Mouse (Mus musculus) adrenal gland, postnatal 4 days (tissue): ENCODE data around the gene Mroh2a. TPM values are rescaled to one million over a fixed set of nuclear protein-coding genes. Genes with fewer than 3 reads are reported as not detected.

ENCODE experiments used
- DNase-seq, 2 experiments: peaks; one replicate each; pipeline ENCODE4 v3.0.0; 2021 to 2022; ENCODE audit warnings: low spot score in 2 of 2, mixed read lengths in 2 of 2
- total RNA-seq, 2 experiments: library from RNA; stranded (reverse); gene quantifications; 2 replicates each; pipeline ENCODE4 v1.2.3; 2021

The Mroh2a gene
- total RNA-seq, 2 experiments from 2014 or later: 0.20 to 0.42 TPM

DNA sequence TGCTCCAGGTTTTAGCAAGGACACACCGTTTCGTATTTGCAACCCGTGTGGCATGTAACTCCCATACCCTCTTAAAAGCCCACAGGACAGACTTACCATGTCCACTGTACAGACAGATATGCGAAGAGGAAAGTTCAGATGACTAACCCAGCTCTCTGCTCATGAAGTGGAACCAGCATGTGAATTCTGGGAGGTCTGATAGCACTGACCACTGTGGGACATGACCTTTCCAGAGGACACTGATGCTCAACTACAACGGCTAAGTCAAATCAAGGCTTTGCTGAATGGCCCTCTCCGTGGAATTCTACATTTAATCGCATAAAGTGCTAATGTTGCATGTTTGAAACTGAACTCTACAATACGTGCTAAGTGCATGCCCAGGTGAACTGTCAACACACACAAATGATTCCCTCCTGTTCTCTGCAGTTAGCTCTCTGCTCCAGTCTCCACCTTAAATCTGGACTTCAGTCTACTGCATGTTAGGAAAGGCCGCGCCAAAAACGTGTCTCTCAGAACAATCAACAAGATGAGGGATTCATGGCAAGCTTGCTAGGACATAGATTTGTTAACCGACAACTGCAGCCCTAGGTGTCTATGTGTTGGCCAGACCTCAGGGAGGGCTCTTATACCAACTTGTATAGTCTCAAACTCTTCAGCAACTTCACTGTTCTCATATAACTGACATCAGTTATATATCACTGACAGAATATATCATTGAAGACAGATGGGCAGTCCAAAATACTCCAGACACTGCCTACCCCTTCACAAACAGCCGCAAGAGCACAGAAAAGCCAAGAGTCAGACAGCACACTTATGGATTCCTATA, 49.1 kb downstream of the Mroh2a start:
- peak in 1 of 2 experiments; percentile 9 for DNase-seq

DNA sequence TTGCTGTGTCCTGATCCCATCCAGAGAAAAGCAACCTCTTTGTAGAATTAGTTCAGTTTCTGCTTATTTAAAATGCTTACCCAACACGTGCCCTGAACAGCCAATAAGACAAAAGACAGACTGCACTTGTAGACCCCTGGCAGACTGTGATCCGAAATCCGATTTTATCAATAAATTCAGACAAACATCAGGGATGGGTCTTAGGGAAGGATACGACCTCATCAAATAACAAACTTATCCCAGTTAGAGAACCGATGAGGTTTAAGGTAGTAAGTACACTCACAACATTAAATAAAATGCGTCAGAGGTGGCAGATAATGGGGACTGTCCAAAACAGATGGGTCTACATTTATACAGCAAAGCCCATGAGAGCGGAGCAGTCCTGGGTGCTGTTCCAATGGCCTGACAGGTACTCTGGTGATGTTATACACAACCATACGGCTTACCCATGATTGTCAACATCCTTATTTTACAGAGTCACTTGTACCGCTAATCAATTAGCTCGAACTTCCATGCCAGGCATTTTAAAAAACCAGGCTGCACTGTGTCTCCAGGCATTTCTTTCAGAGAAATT, 49.8 kb downstream of the Mroh2a start:
- DNase-seq: peak in 1 of 2 experiments; percentile 5

DNA sequence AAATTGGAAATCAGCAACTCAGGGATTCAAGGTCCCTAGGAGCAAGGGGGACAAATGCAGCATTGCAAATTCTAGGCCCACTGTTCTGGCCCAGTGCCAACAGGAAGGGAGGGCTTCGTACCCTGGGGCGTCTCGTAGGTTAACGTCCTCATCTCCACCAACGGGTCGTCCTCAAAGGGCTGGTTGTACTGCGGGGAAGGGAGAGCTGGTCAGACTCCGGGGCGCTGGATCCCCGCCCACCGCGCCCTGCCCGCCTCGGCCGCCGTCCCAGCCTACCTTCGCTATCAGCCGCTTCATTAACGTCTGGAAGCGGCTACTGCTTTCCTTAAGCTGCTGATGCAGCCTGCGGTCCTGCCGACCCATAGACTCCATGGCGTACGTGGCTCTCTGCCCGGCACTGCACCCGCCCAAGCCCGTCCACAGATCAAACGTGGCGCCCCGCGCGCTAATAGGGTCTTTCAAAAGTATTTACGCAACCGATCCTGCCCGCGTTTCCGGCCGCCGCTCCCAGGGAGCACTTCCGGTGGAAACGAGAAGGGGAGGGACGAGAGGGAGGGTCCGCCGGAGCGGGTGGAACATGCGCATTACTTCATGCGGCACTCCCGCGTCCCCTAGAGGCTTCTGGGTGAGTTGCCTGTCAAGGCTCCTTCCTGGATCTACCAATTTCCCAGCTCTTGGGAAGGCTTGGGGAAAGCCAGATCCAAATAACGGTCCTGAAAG, 50.5 kb downstream of the Mroh2a start, which contains the start of the genes Hjurp and Trpm8:
TSS of gene Hjurp (minus strand) at position 536 of the 720 bp plus-strand sequence.
TSS of gene Trpm8 (plus strand) at position 564 of the 720 bp plus-strand sequence.
- peak; percentile 100 for DNase-seq

DNA sequence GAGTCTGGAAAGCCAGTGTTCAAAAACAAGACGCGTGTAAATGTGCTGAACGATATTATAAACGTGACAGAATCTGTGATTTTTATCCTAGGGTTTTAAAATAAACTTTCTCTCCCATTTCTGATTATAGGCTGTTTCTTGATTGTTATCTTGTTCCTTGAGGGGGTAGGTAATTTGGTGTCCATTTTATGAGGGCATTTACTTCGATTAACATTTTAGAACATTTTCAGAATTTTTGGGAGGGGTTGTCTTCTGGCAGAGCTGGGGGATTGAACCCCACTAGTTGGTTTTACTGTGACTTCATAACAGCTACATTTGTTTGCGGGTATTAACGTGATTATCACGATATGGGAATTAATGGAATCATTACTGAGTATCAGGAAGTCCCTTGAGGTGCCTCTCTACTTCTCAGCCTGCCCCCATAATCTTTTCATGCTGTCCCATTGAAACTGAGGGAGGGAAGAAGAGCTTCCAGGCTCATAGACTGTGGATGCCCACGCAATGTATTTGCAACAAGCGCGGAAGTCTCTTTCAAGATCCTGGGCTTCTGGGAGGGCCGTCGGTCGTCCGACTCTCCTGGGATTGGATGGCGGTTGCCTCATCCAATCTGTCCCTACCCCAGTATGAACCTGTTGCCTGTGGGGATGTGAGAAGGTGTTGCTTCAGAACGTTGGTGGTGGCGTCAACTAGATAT, 51.2 kb downstream of the Mroh2a start:
- DNase-seq: no peak

DNA sequence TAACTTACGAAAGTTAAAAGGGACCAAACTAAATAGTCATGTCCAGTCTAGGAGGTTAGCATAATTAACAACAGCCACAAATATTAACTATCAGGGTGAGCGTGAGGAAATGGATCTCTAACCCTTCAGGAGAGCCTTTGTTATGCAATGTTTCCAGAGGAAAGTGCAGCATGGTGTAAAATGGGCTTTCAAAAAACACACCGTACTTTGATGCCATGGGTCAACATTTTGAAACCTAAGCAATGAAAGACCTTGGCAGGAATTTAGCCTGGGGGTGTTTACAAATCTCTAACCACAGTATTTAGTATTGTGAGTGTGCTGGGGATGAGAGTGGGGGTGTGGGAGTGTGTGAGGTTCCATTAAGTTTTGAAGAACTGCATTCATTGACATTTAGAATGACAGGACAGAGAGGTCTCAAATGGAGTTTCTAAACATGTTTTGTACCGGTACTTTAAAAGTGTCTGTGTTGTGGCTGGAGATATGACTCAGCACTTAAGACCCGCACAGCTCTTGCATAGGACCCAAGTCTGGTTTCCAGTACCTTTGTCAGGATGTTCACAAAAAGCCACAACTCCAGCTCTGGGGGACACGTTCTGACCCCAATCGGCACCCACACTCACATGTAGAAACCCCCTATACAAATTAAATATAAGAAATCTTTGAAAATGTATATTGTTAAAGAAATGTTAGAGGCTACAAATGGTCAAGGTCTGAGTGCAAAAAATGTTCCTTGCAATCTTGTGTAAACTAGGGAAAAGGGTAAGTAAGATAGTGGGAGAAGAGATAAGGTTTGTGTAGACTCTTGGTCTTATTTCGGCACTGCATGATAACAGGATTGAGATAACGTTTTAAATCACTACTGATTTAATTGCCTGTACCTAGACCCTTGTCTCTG, 52.6 kb downstream of the Mroh2a start:
- no peak for DNase-seq

DNA sequence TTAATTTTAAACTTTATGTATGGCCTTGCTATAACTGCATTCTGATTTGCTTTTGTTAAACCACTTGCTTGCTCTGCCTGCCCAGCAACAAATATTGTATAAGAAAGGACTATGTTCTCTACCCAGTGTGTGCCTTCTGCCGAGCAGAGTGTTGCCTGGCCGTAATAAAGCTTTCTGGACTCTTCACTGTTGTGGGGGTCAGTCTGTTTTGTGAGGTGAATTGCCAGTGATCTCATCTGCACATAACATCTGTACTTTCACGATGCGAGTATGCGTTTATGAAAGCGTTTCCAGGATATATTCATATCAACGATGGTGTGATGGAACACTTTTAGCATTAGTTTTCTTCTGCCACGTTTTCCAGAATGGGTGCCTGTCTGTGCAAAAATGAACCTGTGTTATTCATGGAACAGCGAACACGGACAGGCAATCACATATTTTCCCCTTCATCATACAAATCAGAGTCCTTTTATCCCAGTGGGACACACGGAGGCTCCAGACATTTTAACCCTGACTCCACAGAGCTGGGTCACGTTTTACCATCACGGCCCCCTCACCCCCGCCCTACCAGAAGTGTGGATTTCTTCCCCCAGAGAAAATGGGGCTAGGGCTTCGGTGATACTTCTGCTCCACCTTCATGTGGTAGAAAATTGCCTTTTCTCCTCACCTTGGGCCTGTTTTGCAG, 53.4 kb downstream of the Mroh2a start:
- DNase-seq: no peak

DNA sequence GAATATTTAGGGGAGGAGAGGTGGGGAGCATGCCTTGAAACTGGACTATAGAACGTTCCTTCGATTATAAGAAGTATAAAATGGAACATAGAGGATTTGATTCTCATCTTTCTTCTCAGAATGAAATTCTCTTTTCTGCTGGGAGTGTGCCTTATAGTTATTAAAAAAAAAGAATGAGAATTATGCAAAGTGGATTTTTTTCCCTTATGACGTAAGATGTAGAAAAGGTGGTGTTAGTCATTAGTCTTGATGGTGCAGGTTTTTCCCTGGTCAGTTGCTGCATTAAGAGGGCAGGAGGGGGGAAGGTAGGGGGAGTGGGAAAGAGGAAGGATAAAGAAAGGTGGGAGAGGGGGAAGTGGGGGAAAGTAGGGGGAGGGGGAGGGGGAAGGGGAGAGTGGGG, 55.5 kb downstream of the Mroh2a start:
- DNase-seq: no peak

DNA sequence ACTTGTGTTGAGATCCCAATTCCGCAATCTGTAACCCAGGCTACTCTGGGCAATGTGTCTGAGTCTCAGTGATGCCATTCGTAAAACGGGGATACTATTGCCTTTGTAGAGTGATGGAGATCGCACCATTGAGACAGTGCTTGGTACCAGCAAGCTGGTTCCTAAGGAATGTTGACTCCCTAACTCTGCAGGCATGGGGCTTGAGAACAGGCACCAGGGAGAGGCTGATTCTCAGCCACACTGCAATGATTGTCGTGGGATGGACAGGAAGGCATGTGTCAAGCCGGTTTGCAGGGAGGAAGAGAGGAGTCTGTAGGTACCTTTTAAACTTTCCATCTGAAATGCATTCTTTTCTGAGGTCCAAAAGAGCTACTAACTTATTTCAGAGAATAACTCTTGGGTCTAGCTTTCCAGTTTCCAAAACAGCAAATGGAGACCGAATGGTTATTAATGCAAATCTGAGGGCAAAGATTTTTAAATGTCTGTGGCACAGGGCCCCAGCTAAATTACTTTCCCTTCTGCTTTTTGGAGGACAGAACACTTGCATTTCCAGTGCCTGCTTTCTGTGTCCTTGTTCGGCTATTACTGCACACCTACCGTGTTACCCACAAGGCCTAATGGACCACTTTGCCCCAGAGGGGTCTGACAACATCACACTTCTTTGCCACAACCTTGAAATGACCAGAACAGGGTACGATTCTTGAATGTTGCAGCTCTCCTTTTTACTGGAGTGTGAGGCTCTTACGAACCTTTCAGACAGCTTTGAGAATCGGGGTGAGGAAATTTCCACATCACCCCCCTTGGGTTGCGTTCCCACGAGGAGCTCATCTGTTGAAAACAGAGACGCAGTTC, 56.8 kb downstream of the Mroh2a start:
- no peak for DNase-seq

DNA sequence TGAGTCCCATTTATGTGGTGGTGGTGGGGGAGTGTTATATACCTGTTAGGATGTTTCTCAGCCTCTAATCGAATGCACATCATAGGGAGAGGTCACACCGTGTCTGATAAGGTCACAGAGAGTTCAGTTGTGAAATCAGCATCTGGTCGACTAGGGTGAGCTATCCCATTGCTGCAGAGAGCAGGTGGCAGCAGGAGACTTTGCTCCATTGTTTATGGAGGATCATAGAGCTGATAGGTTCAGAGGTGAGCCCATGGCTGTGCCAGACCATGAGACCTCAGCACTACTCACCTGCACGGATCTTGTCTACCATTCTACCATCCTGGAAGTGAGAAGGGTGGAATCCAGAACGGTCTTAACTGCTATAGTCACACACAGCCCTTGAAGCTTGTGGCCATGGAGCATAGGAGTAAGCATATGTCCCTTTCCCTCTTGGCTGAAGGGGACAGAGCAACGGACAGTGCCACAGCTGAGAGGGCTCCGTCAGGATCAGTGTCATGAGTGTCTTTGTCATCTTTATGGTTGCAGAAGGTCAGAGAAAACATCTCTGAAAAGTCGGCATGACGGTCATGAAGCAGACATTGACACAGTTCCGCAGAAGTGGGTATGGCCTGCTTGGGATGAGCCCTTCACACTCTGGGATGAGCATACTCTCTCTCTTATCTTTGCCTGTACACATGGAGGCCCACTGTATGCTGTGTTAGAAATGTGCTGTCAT, 57.6 kb downstream of the Mroh2a start:
- no peak for DNase-seq

DNA sequence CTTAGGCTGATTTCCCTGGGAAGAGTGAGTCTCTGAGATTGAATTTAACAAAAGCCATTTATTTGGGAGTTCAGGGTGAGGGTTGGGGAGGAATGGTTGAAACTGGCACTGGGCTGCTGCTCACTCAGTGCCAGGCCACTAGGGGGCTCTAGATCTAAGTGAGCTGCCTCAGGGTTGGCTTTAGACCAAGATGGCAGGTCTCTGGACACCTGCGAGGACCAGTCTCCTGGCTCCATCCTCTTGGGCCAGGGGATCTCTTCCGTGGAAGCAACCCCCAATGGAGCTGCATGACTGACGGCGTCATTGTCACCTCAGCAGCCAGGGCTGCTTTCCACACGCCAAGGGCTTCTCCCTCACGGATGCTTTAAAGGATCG, 58.1 kb downstream of the Mroh2a start:
- no peak for DNase-seq

DNA sequence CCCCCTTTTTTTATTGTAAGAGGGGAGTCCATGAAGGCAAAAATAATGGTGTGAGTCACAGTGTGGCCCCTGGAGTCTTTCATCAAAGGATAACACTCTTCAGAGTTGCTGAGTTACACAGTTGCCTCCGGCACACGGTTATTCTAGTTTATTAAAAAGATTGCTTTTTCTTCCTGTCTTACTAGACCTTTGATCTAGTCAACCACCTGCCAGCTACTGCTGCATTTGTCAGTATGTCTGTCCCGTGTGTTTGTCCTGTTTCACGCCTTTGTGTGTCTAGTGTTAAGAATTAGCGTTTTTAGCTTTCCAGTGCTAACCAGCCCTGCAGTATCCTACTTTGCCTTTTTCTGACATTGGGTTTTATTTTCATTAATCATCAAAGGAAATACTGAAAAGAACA, 58.9 kb downstream of the Mroh2a start:
- no peak for DNase-seq

DNA sequence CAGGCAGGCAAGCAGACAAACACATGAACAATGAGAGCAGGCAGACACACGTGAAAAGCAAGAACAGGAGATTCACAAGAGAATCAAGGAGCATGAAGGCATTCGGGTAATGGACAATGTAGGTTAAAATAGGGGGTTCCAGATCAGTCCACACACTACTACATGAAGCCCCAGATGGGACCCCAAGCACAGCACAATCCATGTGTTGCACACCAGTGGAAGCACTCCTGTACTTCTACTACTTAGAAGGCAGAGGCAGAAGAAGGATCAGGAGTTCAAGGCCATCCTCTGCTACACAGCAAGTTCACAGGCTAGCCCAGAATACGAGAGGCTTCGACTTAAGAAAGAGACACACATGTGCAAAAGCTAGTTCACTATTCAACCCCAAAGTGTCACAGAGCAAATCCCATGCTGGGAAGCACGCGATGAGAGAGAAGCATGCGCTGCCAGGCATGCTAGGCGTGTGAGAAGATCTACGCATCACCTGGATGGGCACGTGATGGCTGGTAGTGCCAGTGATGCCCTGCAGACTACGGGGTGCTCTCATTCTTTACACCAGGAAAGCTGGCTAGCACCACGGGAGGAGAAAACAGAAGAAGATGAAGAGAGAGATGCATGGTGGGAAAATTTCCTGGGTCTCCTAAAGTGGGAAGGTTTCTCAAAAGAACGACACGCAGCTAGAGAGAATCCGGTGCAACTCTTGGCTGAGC, 59.5 kb downstream of the Mroh2a start:
- no peak for DNase-seq

DNA sequence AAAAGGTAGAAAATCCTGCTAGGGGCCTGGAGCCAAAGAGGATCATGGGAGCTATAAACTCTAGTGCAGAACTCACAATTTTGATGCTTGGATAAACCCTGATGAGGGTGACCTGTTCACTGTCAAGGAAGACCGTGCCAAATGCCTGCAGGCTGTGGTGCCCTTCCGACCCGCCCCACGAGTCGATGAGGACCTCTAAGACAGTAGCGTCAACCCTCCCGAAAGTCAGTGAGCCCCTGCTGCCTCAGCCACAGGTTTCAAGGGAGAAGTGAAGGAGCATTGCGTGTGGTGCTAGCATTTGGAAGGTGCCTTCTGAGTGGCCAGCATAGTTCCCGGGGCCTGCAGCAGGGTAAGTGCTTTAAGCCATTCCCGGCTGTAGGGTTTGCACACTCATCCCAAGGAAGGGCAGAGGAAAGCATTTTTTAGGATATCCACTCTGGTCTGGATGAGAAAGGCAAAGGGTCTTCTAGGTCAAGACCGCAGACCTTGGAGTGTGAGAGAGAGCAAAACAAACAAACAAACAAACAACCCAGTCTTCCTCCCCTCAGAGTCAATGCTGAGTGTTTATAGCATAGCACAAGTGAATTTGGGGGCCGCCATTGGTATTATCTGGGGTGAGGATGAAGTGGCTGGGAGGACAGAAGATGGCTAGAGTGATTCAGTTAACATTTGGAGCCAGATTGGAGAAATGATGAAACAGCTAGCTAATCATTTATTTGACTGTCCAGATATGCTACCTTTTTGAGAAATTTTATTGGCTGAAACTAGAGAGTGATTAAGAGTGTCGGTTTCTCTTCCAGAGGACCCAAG, 60.3 kb downstream of the Mroh2a start:
- DNase-seq: peak in 1 of 2 experiments; percentile 12

DNA sequence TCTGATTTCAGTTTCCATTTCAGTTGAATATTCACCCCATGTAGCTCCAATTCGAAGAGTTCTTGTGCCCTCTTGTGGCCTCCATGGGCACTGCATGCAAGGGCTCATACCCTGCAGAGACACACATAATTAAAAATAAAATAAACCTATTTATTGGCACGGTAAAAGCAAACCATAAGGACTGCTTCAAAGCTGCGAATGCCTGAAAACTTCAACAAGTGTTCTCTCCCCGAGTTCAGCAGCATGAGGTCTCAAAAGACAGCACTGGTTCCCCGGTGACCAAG, 60.9 kb downstream of the Mroh2a start:
- DNase-seq: peak in 1 of 2 experiments; percentile 70

DNA sequence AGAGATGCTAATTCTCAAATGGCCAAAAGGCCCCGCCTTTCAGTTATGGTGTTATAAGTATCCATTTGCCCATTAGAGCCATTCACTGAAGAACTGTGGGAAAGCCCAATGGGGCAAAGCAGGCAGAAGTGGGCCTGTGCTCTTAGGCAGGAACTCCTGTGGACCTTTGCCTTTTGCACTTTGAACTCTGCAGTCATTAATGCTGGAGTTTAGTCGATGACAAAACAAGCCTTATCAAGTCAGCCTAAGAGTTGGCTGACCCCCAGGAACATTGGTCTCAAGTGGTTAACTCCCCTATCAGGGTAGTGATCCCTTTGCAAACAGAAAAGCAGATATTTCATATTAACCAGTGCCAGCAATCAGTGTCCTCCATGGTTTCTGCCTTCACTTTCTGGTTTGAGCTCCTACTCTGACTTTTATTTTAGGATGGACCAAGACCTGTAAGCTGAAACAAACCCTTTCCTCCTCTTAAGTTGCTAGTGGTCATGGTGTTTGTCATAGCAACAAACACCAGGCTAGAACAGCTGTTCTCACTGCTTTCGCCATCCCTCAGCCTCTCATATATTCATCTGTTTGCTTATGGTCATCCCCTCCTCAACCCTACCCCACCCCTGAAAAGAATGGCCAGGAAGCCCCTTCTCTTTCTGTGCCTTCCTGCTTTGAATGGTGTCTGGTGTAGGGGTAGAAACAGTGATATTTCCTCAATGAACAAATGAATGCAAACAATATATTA, 61.4 kb downstream of the Mroh2a start:
- peak in 1 of 2 experiments; percentile 12 for DNase-seq

DNA sequence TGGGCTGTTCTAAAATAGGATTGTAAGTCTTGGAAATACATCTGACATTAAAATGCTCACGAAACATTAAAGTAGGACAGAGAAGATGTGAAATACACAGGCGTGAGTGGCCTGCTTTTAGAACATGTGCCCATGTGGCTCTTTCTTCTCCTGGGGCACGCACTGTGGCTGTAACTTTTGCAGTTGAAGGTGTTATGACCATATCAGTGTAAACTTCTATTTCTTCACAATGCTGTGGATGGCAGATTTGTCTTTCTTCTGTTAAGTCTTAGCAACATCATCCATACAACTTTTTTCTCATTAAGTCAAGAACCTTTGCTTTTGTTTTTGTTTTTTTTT, 62.0 kb downstream of the Mroh2a start:
- no peak for DNase-seq
